Mouse (Mus musculus) cerebellum, adult 2 months (tissue): ENCODE results near the gene Prps2.

Experiments
- CTCF ChIP-seq: fragments of 200-500 bp; IDR thresholded peaks from 2 replicates; pipeline ENCODE4 v1.5.1; 2011; ENCODE audit warnings: low read depth, mild to moderate bottlenecking, control low read depth, low read length, moderate library complexity, borderline replicate concordance; ENCODE audit not compliant: insufficient read depth
- POLR2A ChIP-seq: fragments of 200-500 bp; IDR thresholded peaks from 2 replicates; pipeline ENCODE4 v1.6.1; 2011; ENCODE audit warnings: low read length, control low read depth, borderline replicate concordance; ENCODE audit not compliant: insufficient read depth

DNA sequence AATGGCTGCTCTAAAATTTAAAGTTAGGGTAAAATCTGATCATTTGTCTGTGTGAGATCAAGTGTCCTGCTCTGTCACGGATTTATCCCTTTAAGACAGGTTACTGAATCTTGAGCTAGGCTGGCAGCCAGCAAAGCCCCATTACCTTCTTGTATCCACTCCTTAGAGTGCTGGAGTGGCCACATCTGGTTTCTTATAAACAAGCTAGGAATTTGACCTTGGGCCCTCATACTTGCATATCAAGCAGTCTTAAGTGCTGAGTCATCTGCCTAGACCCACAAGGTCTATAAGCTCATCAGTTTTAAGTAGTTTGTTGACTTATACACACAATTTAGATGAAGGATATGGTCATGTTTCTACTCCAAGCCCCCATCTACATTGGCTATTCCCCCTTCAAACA, 38.2 kb downstream of the Prps2 start:
- no peak for TF ChIP-seq CTCF
- TF ChIP-seq POLR2A: no peak
